Mouse (Mus musculus) mouse embryonic stem cell (cell line): ENCODE measurements around the gene Cd27.
"Not testable (repeated sequence)": the region's sequence is repeated elsewhere in the genome, so short reads cannot be mapped to it uniquely, and the experiment has no call there.

Experiments
- in situ Hi-C, 2 experiments: fragments of 300-500 bp; cut with MboI; formaldehyde crosslinking; loops; 1 replicate in 1 of 2; 3 replicates in 1 of 2; pipeline ENCODE4 v1.14.3; 2019 to 2020; ENCODE audit warnings: low sequenced_read_pairs in 2 of 2, low pct_unique_long_range_greater_than_20kb in 1 of 2, mixed read lengths in 1 of 2; ENCODE audit not compliant: unreplicated experiment in 1 of 2

Gene Cd27

GRCm38 (mm10) chr6:125236782-125237181 is at the start of gene Cd27:
Gene Cd27 (minus strand): TSS chr6:125237010.
- in situ Hi-C loops, result no loop called here

GRCm38 (mm10) chr6:125285890-125286289 is 49.1 kb upstream of the Cd27 start, which contains the start of gene Tuba3a:
Gene Tuba3a (minus strand): TSS chr6:125286042.
- in situ Hi-C loops, result no loop called here

DNA sequence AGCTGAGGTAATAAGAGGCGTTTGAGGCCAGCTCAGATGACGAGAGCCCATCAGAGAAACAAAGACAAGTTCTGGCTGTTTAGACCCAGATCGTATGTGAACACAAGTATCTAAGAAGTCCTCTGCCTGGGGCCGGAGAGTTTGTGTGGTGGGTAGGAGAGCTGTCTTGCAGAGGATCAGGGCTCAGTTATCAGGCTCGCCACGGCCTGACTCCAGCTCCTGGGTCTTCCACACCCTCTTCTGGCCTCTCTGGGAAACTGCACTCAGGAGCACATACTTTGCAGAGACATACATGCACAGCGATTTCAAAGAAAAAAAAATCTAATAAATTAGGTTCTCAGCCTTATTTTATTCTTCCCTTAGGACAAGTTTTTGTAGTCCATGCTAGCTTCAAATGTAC is 47.9 kb upstream of the Cd27 start:
- in situ Hi-C loops, result loop anchor here in 1 of 2 experiments (5.0 kb wide), 1 partner anchor 318 kb away; no protein-coding TSS in a partner anchor

DNA sequence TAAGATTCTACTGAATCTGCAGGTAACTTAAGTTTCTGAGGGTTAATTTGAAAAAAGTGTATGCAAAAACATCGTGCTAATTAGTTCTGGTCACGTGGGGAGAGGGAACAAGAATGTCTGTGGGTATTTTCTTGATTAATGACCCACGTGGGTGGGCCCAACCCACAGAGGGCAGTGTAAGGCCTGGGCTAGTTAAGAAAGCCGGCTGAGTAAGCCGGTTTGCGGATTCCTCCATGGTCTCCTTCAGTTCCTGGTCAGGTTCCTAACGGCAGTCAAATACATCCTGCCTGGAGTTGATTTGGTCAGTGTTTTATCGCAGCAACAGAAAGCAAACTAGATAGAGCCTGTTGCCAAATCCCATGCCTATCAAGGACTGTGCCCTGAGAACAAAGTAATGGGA is 47.4 kb upstream of the Cd27 start:
- in situ Hi-C loops, result loop anchor here in 1 of 2 experiments (5.0 kb wide), 1 partner anchor 318 kb away; no protein-coding TSS in a partner anchor

DNA sequence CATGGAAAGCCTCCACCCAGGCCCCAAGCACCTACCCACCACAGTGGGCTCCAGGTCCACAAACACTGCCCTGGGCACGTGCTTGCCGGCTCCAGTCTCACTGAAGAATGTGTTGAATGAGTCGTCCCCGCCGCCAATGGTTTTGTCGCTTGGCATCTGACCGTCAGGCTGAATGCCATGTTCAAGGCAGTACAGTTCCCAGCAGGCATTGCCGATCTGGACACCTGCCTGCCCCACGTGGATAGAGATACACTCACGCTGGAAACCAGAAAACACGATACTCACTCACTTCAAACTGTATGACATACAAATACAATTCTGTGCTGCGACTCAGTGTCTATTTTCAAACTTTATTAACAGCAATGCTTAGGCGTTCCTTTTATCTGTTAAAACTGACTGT is 45.9 kb upstream of the Cd27 start:
- in situ Hi-C loops, result loop anchor here in 1 of 2 experiments (5.0 kb wide), 1 partner anchor 320 kb away; no protein-coding TSS in a partner anchor

DNA sequence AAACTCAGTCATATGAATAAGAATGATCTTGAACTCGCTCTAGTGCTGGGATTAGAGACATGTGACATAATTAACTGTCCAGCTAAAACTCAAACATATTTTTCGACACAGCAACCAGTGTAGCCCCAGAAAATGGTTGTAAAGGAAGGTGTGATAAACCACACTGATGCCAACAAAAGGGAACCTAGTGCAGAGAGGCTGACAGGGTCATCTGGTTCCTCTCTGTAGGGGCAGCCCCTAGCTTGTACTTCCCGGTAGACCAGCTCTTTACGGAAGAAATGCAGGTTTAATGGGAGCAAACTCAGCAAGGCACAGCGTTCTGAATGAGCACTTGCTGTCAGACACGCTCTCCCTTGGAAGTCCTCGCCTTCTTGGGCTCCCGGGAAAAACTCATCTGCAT is 42.9 kb upstream of the Cd27 start:
- in situ Hi-C loops, result loop anchor here (5.0 to 10.0 kb wide), 2 partner anchors 323 to 325 kb away; no protein-coding TSS in a partner anchor

- in situ Hi-C loops, result loop anchor here (5.0 to 10.0 kb wide), 2 partner anchors 113 to 330 kb away; no protein-coding TSS in a partner anchor
These were observed 38.2 kb upstream of the Cd27 start for GRCm38 (mm10) chr6:125274841-125275563.

DNA sequence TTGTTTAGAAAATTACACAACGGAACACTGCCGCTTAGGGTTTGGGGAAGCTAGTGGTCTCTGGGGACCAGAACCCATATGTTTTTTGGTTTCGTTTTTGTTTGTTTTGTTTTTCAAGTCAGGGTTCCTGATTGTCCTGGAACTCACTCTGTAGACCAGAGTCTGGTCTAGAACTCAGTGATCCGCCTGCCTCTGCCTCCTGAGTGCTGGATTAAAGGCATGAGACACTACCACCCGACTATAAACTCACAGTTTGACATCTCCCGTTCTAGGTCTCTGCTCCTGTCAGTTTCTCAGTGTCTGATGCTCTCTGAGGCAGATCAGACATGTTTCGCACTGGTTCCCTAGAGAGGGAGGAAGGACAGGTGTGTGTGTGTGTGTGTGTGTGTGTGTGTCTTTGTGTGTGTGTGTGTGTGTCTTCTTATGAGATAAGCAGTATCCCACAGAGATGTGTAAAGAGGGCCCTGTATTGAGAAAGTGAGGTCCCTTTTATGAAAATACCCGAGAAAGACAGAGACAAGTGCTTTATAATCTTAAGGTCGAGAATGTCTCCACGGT is 35.5 kb upstream of the Cd27 start:
- in situ Hi-C loops, result loop anchor here (5.0 to 10.0 kb wide), 2 partner anchors 110 to 332 kb away; no protein-coding TSS in a partner anchor

DNA sequence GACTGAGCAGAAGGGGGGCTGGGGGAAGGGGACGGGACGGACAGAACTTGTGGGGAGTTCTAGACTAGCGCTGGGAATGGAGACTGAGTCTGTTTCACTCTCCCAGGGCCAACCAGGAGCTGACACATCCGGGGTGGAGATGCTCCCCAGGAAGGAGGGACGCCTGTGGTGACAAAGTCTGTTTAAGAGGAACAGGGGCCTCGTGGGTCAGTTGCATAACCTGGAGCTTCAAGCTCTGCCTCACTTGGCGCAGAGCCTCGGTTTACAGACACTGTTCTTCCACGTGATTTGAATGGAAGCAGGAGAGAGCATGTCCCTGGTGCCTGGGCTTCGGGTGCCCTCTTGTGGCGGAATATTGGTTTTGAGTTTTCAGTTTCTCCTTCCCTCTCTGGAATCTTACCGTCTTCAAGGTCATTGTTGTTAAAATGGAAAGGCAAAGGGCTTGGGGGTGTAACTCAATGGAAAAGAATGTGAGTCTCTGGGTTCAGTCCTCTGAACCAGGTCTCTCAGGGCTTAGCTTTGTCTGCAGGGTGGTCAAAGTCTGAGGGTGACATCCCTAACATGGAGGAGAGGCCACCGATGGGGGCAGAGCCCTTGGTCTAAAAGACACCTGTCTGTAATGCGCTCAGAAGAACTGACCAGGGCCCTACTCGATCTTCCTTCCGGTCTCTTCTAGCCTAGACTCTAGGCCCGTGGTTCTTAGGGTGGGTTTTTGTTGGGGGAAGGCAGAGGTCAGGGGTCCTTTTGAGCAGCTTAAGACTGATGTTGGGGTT is 34.8 kb upstream of the Cd27 start:
- in situ Hi-C loops, result loop anchor here (5.0 to 10.0 kb wide), 2 partner anchors 109 to 333 kb away; no protein-coding TSS in a partner anchor

DNA sequence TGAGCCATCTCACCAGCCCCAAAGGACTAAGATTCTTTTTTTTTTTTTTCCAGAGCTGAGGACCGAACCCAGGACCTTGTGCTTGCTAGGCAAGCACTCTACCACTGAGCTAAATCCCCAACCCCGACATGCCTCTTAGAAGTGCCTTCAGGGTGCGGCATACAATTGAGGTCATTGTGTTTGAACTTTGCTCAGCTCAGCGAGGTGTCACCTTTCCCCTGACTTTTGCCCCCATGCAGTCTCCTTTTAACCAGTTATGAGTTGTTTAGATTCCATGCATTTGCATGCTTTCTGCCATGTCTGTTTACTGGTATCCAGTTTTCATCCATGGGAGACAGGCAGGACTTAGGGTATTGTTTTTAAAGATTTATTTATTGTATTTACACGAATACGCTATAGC is 32.0 kb upstream of the Cd27 start:
- in situ Hi-C loops, result no loop called here

DNA sequence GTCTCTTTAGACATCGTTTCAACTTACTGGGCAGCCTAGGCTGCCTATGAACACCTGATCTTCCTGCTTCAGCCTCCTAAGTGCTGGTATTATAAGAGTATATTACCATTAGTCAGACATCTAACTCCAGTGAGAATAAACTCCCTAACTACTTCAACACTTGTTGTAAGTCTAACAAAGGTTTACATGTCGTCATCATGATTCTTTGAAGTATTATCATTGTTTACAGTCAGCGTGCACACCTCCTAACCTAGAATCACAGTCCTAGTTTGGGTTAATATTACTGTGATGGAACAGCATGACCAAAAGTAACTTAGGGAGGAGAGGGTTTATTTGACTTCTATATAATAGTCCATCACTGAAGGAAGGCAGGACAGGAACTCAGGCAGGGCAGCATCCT is 30.7 kb upstream of the Cd27 start:
- in situ Hi-C loops, result no loop called here

DNA sequence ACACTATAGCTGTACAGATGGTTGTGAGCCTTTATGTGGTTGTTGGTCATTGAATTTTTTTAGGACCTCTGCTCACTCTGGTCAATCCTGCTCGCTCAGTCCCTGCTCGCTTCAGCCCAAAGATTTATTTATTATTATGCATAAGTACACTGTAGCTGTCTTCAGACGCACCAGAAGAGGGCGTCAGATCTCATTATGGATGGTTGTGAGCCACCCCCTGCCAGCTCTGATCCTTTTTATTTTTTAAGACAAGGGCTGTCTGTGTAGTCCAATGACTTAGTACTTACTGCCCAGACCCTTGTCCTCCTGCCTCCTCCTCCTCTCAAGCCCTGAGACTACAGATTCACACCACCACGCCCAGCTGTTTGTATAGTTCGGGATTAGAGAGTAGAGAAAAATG is 29.8 kb upstream of the Cd27 start:
- in situ Hi-C loops, result not testable (repeated sequence)

- in situ Hi-C loops, result no loop called here
These were observed 29.3 kb upstream of the Cd27 start for GRCm38 (mm10) chr6:125266091-125266490.

GRCm38 (mm10) chr6:125265239-125265638 is 28.4 kb upstream of the Cd27 start:
- in situ Hi-C loops, result no loop called here

GRCm38 (mm10) chr6:125264219-125264618 is 27.4 kb upstream of the Cd27 start:
- in situ Hi-C loops, result loop anchor here in 1 of 2 experiments (5.0 kb wide), 1 partner anchor 47 kb away; the partner anchor contains the start of gene Vamp1

DNA sequence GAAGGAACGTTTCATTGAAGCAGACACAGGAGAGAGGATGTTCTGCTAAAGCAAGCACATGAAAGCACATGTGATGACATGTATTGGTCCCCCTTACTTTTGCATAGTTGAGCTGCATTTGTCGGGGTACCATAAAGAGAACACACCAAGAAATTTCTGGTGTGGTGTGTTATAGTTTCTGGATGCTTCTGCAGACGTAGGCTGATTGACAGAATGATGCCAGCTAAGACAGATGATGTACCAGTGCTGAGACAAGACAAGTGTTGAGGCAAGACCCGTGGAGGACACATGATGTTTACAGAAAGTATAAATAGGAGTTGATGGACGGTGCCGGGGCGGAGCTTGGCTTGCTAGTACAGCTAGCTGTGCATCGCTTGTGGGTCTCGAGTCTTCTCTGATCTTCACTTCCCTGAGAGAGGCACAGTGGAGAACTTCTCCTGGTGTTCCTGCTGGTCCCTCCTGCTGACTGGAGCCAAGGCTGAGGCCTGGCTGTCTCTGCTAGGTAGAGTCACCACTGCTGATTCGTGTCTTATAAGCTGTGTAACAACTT is 23.3 kb upstream of the Cd27 start:
- in situ Hi-C loops, result loop anchor here in 1 of 2 experiments (5.0 kb wide), 1 partner anchor 43 kb away; the partner anchor contains the start of gene Vamp1

- in situ Hi-C loops, result no loop called here
These were observed 19.6 kb upstream of the Cd27 start for GRCm38 (mm10) chr6:125256222-125256966.

DNA sequence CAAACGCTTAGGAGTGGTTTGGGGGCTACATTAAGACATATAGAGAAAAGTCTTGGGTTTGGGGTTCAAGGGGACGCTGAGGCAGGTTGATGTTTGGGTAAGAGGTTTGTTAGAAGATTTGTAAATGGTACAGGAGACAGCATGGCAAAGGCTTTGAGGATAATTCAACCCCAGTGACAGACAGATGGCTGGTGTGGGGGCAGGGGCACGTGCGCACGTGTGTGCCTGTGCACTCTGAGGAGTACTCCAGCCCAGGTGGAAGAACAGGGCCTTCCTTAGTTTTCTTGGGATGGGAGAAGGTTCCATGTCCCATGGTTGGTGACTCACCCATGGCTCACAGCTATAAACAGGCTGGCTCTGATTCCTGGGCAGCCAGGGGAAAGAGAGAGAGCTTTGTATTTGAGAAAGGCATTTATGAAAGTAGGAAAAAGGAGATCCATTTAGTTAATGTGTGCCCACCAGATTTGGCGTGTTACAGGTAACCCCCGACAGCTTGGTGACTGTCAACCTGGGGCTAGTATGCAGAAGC is 18.8 kb upstream of the Cd27 start:
- in situ Hi-C loops, result no loop called here
